8 mouse cellular contexts compared by ENCODE assay signal in genomic region chr4:148900295-148901211, GRCm38 (mm10).
DNase-seq lines count a peak whose midpoint lies in the region; ATAC-seq lines count a peak whose summit lies in the region.

No protein-coding gene starts in this region.

- peak; percentile 90 for DNase-seq in ES-CJ7 (ENCODE audit: low read depth, low spot score)
- peak; percentile 40 for DNase-seq in c-Kit-positive CD71-negative TER-119-negative erythroid progenitor cells, embryonic 14.5 days (ENCODE audit: low read depth)
- DNase-seq in heart, postnatal 4 days, result peak; percentile 85
- DNase-seq in left cerebral cortex, adult 18-20 months (ENCODE audit: low spot score in 2 of 2), result peak; percentile 26 to 50
- DNase-seq in right cerebral cortex, postnatal 14 days, result peak; percentile 38
- peak; percentile 49 for DNase-seq in urinary bladder, postnatal 10 days (ENCODE audit: low spot score)

- H3K9me3 ChIP-seq in forebrain, embryonic 13.5 days (replicated peaks), result no peaks in the 10 kb centered on the region
- H3K9me3 ChIP-seq in megakaryocyte, embryonic 14.5 days, result peaks cover 5% of the 10 kb centered on the region

- WGBS in forebrain, embryonic 13.5 days, result under 1% methylated on average over 94 of the region's 123 CpGs

- H3K9ac ChIP-seq in forebrain, embryonic 13.5 days, result peak overlapping the region; percentile 68

- no peaks in the 10 kb centered on the region for H3K36me3 ChIP-seq in forebrain, embryonic 13.5 days (ENCODE audit: poor library complexity, severe bottlenecking)
- no peaks in the 10 kb centered on the region for H3K36me3 ChIP-seq in megakaryocyte, embryonic 14.5 days (replicated peaks; ENCODE audit: low read length)

- peak; percentile 83 for ATAC-seq in forebrain, embryonic 13.5 days

- H3K4me2 ChIP-seq in forebrain, embryonic 13.5 days, result peak overlapping the region; percentile 99

- peaks cover 69% of the 10 kb centered on the region for H3K27me3 ChIP-seq in forebrain, embryonic 13.5 days
- peaks cover 91% of the 10 kb centered on the region for H3K27me3 ChIP-seq in megakaryocyte, embryonic 14.5 days (replicated peaks)

- H3K4me3 ChIP-seq in forebrain, embryonic 13.5 days, result peak overlapping the region; percentile 63
- H3K4me3 ChIP-seq in megakaryocyte, embryonic 14.5 days (replicated peaks), result peak overlapping the region; percentile 93

- H3K27ac ChIP-seq in forebrain, embryonic 13.5 days, result peak overlapping the region; percentile 20; the same call in 1 of the 2 replicates

- H3K4me1 ChIP-seq in forebrain, embryonic 13.5 days, result peaks cover 15% of the 10 kb centered on the region
- peaks cover 18% of the 10 kb centered on the region for H3K4me1 ChIP-seq in megakaryocyte, embryonic 14.5 days

Comparison
In these comparisons a context has a peak if more than half of its experiments do, and no peak if none do; other contexts are left out.
1. Peak in every context shown above with its lines: DNase-seq, ATAC-seq, H3K4me3 ChIP-seq and H3K27ac ChIP-seq.
2. DNase-seq: peak in every context shown above with its lines; median percentile 90 in ES-CJ7; 85 in heart, postnatal 4 days; 49 in urinary bladder, postnatal 10 days; 40 in c-Kit-positive CD71-negative TER-119-negative erythroid progenitor cells, embryonic 14.5 days; 38 in left cerebral cortex, adult 18-20 months; 38 in right cerebral cortex, postnatal 14 days.